Mouse (Mus musculus): ENCODE results near the gene Bin2. TPM values are rescaled to one million over a fixed set of nuclear protein-coding genes. Genes with fewer than 3 reads are reported as not detected.
"Not testable (repeated sequence)": the region's sequence is repeated elsewhere in the genome, so short reads cannot be mapped to it uniquely, and the experiment has no call there.

Bin2 gene
- total and polyA plus RNA-seq, 3 experiments = 1.6 to 3.0 (median 2.0) TPM

DNA sequence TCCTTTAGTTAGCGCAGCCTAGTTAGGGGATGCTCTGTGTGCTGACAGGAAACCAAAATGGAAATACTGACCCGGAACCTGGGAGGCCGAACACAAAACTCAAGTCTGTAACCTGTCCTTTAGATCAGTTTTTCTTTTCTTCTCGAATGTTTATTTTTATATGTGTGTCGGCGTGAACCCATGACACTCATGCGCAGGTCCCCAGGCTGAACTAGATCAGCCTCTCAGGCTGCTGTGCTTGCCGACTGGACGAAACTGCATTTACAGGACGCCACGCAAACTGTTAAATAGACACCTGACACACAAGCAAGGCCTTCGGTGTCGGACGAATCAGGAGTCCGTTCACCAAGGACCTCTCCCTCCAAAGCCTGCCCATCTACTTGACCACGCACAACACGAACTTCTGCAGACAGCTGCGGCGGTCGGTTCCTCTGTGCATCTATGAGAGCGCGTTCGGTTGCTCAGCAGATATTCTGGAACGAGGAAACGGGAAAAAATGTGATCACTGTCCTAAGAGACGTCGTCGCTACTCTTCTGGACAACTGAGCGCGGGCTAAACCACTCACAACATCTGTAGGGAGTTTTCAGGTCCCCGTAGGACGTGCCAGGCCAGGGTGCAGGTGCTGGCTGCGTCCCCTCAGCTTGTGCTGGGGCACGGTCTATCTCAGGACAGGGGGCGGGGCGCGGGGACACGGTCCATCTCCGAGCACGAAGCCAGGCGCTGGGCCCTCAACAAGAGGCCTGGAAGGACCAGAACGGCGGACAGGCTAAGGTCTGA lies 54.9 kb downstream of the Bin2 start:
- Histone ChIP-seq H3K79me2 (replicated peaks; ENCODE audit: control insufficient read depth, insufficient read depth, low read length) (no peaks in the 10 kb centered on the region), H3K4me3 (peak overlapping the region; percentile 66), H3K36me3 (ENCODE audit: control insufficient read depth, insufficient read depth, low read length) (peaks cover 14% of the 10 kb centered on the region), H3K27me3 (ENCODE audit: control insufficient read depth, insufficient read depth, low read length) (no peaks in the 10 kb centered on the region; the same call in 1 of the 2 replicates), H3K27ac (peak overlapping the region; percentile 92), H3K4me1 (ENCODE audit: control insufficient read depth, insufficient read depth, low read length) (peaks cover 12% of the 10 kb centered on the region), H3K9ac (ENCODE audit: low read depth, low read length) (peak overlapping the region; percentile 61)
- intact Hi-C loops (cut with DNase I) = loop anchor here (1.0 to 10.0 kb wide), 3 partner anchors 63 to 150 kb away; partner anchors contain the start of gene Letmd1
- DNase-seq = no peak
- WGBS = 9% methylated on average over 43 of the region's 43 CpGs
- TF ChIP-seq POLR2A (IDR thresholded peaks at IDR 0.05; ENCODE audit: insufficient read depth, low read depth, low read length) (peak; percentile 16; the same call in 1 of the 2 replicates), EP300 (IDR thresholded peaks at IDR 0.05; ENCODE audit: insufficient read depth, low read depth, low read length) (no peak)

DNA sequence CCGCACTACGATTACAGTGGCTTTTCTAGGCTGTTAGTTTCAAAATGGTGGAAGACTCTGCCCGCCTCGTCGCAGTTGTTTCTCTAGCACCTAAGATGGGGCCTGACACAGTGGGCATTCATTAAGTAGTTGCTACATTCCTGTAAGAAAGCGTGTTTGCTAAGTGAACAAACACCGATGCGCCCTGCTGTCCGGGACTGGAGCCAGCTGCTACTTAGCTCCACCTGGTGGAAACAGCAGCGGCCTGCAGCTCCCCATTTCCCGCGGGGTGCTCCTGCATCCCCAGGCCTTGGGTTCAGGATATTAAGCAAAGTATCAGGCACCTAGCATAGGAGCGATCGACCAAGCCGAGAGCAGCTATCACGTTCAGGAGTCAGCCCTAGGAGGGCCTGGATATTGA lies 55.8 kb downstream of the Bin2 start:
- TF ChIP-seq CTCF (IDR thresholded peaks at IDR 0.05) (no peak; the same call in none of the 2 replicates), EP300 (IDR thresholded peaks at IDR 0.05; ENCODE audit: insufficient read depth, low read depth, low read length) (peak; percentile 85), POLR2A (IDR thresholded peaks at IDR 0.05; ENCODE audit: insufficient read depth, low read depth, low read length) (0 out of 2 replicates have a peak, but pooled peaks have one; percentile 41)
- intact Hi-C loops (cut with DNase I) = loop anchor here (1.0 to 10.0 kb wide), 4 partner anchors 13 to 149 kb away; partner anchors contain the start of gene Letmd1
- peak overlapping the region; percentile 29; the same call in 1 of the 2 replicates for H3K4me3 ChIP-seq
- WGBS = 7% methylated on average over 16 of the region's 16 CpGs
- H3K27ac ChIP-seq = peak overlapping the region; percentile 92
- peaks cover 7% of the 10 kb centered on the region; the same call in 1 of the 2 replicates for H3K36me3 ChIP-seq (ENCODE audit: control insufficient read depth, insufficient read depth, low read length)
- peak; percentile 81 to 89 for DNase-seq
- peak overlapping the region; percentile 10; the same call in 1 of the 2 replicates for H3K9ac ChIP-seq (ENCODE audit: low read depth, low read length)
- no peaks in the 10 kb centered on the region for H3K79me2 ChIP-seq (replicated peaks; ENCODE audit: control insufficient read depth, insufficient read depth, low read length)
- H3K27me3 ChIP-seq (ENCODE audit: control insufficient read depth, insufficient read depth, low read length) = no peaks in the 10 kb centered on the region; the same call in 1 of the 2 replicates
- peaks cover 11% of the 10 kb centered on the region for H3K4me1 ChIP-seq (ENCODE audit: control insufficient read depth, insufficient read depth, low read length)

DNA sequence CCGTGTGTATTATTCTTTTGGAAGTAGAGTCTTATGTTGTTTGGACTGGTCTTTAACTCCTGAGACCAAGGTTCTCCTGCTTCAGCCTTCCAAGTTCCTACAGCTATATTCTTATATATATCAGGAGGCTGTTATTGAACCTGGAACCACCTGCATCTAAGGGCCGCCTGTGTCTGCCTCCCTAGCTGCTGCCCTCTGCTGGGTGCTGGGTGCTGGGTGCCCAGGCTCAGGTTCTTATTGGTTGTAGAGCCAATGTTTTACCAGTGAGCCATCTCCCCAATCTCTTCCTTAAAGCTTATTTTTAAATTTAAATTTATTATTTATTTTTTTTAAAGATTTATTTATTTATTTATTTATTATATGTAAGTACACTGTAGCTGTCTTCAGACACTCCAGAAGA lies 56.9 kb downstream of the Bin2 start:
- Histone ChIP-seq H3K27ac (no peak overlapping the region), H3K36me3 (ENCODE audit: control insufficient read depth, insufficient read depth, low read length) (peaks cover 4% of the 10 kb centered on the region; the same call in 1 of the 2 replicates), H3K79me2 (replicated peaks; ENCODE audit: control insufficient read depth, insufficient read depth, low read length) (no peaks in the 10 kb centered on the region), H3K4me1 (ENCODE audit: control insufficient read depth, insufficient read depth, low read length) (peaks cover 10% of the 10 kb centered on the region), H3K9ac (ENCODE audit: low read depth, low read length) (no peak overlapping the region), H3K4me3 (no peak overlapping the region), H3K27me3 (ENCODE audit: control insufficient read depth, insufficient read depth, low read length) (no peaks in the 10 kb centered on the region; the same call in 1 of the 2 replicates)
- intact Hi-C loops (cut with DNase I) = loop anchor here (5.0 to 10.0 kb wide), 2 partner anchors 70 to 148 kb away; partner anchors contain the start of gene Letmd1
- TF ChIP-seq CTCF (IDR thresholded peaks at IDR 0.05) (peak; percentile 64), EP300 (IDR thresholded peaks at IDR 0.05; ENCODE audit: insufficient read depth, low read depth, low read length) (no peak)
- WGBS = 74% methylated on average over 2 of the region's 2 CpGs
- DNase-seq = no peak

DNA sequence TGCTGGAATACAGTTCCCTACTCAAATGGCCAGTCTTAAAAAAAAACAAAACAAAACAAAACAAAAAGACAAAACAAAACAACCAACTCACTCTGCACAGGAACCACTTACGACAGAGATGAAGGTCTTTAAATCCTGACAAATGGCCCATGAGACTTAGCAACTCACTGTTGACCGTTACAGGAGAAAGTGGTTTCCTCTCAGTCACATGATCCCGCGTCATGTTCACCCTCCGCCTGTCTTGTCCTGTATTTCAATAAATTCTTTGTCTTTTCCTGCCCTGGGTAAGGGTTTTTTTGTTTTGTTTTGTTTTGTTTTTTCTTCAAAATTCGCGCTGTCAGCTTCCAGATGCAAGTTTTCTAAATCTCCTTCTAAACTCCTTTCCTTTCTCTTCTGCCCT lies 57.4 kb downstream of the Bin2 start:
- TF ChIP-seq CTCF (IDR thresholded peaks at IDR 0.05) (no peak), EP300 (IDR thresholded peaks at IDR 0.05; ENCODE audit: insufficient read depth, low read depth, low read length) (no peak), POLR2A (IDR thresholded peaks at IDR 0.05; ENCODE audit: insufficient read depth, low read depth, low read length) (no peak)
- H3K4me1 ChIP-seq (ENCODE audit: control insufficient read depth, insufficient read depth, low read length) = peaks cover 9% of the 10 kb centered on the region
- WGBS = 82% methylated on average over 7 of the region's 7 CpGs
- H3K79me2 ChIP-seq (replicated peaks; ENCODE audit: control insufficient read depth, insufficient read depth, low read length) = no peaks in the 10 kb centered on the region
- H3K4me3 ChIP-seq = no peak overlapping the region
- peaks cover 1% of the 10 kb centered on the region; the same call in 1 of the 2 replicates for H3K36me3 ChIP-seq (ENCODE audit: control insufficient read depth, insufficient read depth, low read length)
- intact Hi-C loops (cut with DNase I) = loop anchor here (5.0 to 10.0 kb wide), 2 partner anchors 70 to 147 kb away; partner anchors contain the start of gene Letmd1
- no peak for DNase-seq
- no peak overlapping the region for H3K9ac ChIP-seq (ENCODE audit: low read depth, low read length)
- H3K27me3 ChIP-seq (ENCODE audit: control insufficient read depth, insufficient read depth, low read length) = no peaks in the 10 kb centered on the region; the same call in 1 of the 2 replicates
- no peak overlapping the region for H3K27ac ChIP-seq

DNA sequence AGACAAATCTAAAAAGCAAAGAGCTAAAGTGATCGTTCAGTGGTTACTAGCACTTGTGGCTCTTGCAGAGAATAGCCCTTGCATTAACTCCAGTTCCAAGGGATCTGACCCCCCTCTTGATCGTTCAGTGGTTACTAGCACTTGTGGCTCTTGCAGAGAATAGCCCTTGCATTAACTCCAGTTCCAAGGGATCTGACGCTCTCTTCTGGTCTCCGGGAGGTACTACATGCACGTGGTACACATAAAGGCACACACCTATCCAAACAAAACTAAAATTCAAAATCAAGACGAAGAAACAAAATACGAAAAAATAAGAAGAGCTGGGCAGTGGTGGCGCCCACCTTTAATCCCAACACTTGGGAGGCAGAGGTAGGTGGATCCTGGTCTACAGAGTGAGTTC lies 62.7 kb downstream of the Bin2 start:
- H3K4me3 ChIP-seq; H3K4me1 ChIP-seq (ENCODE audit: control insufficient read depth, insufficient read depth, low read length); H3K79me2 ChIP-seq (replicated peaks; ENCODE audit: control insufficient read depth, insufficient read depth, low read length); intact Hi-C loops (cut with DNase I); H3K9ac ChIP-seq (ENCODE audit: low read depth, low read length); H3K36me3 ChIP-seq (ENCODE audit: control insufficient read depth, insufficient read depth, low read length); H3K27ac ChIP-seq; DNase-seq; H3K27me3 ChIP-seq (ENCODE audit: control insufficient read depth, insufficient read depth, low read length): not testable (repeated sequence)
- 90% methylated on average over 8 of the region's 8 CpGs for WGBS
- TF ChIP-seq CTCF (IDR thresholded peaks at IDR 0.05) = peak; percentile 54

DNA sequence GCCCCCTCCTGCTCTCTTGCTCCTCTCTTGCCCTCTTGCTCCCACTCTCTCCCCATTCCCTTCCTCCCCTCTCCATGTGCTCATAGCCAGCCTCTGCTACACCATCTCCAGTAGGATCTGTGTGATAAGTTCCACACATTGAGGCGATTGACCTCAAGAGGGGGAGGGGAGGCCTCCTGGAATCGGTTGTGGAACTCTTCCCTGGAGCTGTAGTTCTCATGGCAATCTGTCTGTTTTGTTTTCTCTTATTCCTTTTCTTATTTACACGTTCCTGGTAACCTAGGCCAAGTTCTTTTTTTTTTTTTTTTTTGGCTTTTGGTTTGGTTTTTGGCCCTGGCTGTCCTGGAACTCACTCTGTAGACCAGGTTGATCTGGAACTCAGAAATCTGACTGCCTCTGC lies 67.7 kb downstream of the Bin2 start:
- no peaks in the 10 kb centered on the region for H3K27me3 ChIP-seq (ENCODE audit: control insufficient read depth, insufficient read depth, low read length)
- 54% methylated on average over 3 of the region's 3 CpGs for WGBS
- no peak overlapping the region for H3K27ac ChIP-seq
- TF ChIP-seq EP300 (IDR thresholded peaks at IDR 0.05; ENCODE audit: insufficient read depth, low read depth, low read length) (no peak), POLR2A (IDR thresholded peaks at IDR 0.05; ENCODE audit: insufficient read depth, low read depth, low read length) (no peak), CTCF (IDR thresholded peaks at IDR 0.05) (no peak)
- H3K4me3 ChIP-seq = no peak overlapping the region
- H3K9ac ChIP-seq (ENCODE audit: low read depth, low read length) = no peak overlapping the region
- no peaks in the 10 kb centered on the region for H3K4me1 ChIP-seq (ENCODE audit: control insufficient read depth, insufficient read depth, low read length)
- no peaks in the 10 kb centered on the region for H3K79me2 ChIP-seq (replicated peaks; ENCODE audit: control insufficient read depth, insufficient read depth, low read length)
- no peaks in the 10 kb centered on the region for H3K36me3 ChIP-seq (ENCODE audit: control insufficient read depth, insufficient read depth, low read length)
- intact Hi-C loops (cut with DNase I) = no loop called here
- DNase-seq = no peak

All from heart, adult 2 months (tissue).